ENCODE assay signal across 19 mouse cellular contexts in the genomic region with DNA sequence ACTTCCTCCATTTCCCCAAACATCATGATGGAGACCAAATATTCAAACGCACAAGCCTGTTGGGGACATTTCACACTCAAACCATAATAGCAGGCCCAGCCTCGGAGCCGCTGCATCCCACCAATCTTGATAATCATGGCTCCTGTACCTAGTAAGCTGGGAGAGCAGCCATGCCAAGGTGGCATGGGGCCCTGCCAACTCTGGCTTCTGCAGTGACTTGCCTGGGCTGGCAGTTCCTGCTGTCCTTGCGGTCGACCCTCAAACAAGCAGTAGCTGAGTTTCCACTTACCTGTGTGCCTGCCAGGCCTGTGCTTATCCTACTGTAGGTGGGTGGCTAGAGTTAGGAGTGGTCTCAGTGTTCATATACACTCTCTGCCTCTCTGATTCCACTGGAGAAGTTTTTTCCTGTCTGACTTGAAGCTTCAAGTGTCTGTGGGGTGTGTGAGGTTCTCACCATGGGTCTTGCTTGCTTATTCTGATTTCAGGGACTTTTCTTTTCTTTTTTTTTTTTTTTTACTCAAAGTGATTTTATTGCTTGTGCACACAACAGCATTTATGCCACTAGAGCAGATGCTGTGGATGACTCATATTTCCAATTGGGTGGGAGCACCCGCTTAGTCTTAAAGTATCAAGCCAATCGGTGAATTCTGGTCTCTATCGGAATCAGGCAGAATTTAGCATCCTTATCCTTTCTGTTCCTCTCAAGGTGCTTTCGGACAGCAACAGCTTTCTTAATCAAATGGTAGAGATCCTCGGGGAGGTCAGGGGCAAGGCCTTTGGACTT. TPM values are rescaled to one million over a fixed set of nuclear protein-coding genes. Genes with fewer than 3 reads are reported as not detected.
A peak's percentile ranks its signal among the peaks of the same experiment; 100 is the strongest.
DNase-seq lines count a peak whose midpoint lies in the region.
"Had no signal": no experiment of that assay in that cellular context is flagged by ENCODE, and none has a peak within 500 bp of the region (broad histone marks: within the 10 kb centered on the region; RNA-seq: fewer than 3 reads in every experiment).

No protein-coding gene starts in this region.

- peak; percentile 36 for DNase-seq in adrenal gland, postnatal 10 days
- DNase-seq in adrenal gland, postnatal 25 days: no peak
- peak; percentile 54 to 71 for DNase-seq in cerebellum, postnatal 25 days
- DNase-seq in cerebellum, adult 11 months: no peak
- DNase-seq in layer of hippocampus, adult 9-11 months: peak; percentile 48
- DNase-seq in layer of hippocampus, adult 11-12 months (ENCODE audit: low spot score): no peak
- peak; percentile 29 for DNase-seq in urinary bladder, postnatal 14 days (ENCODE audit: low spot score)
- no peak for DNase-seq in urinary bladder, adult 2 months (ENCODE audit: low spot score)
- DNase-seq: heart, postnatal 4 days; retina, postnatal 1 day; thymus, postnatal 25 days had no signal

RNA-seq across cellular contexts. Expression of gene Aldh3a1, which starts 2.0 kb away (rescaled TPM):
- under 1 TPM in 1 of 2 experiments, not detected in 1; 0.15 TPM for total RNA-seq in adrenal gland, postnatal 10 days (2021)
- total RNA-seq in adrenal gland, postnatal 25 days (2021): 0.88 and 1.1 TPM in 2 replicates
- polyA plus RNA-seq in urinary bladder, adult 2 months (2012; rRNA removed): 145 and 173 TPM in 2 replicates
- total RNA-seq: megakaryocyte progenitor cell, adult 5-6 weeks; monocyte, adult 5-6 weeks had no signal
- polyA plus RNA-seq: CD4-positive, CD25-positive, alpha-beta regulatory T cell, adult 4 months; intestine, embryonic 15.5 days; kidney, embryonic 14.5 days; midbrain, embryonic 12.5 days; neural tube, embryonic 11.5 days; Patski had no signal

RNA-seq across cellular contexts. Expression of gene Usp22, which starts 30.5 kb away (rescaled TPM):
- 10 to 100 TPM; 60.6 to 70.6 TPM for total RNA-seq in adrenal gland, postnatal 10 days (2021)
- total RNA-seq in adrenal gland, postnatal 25 days (2021): 68.9 and 103 TPM in 2 replicates
- polyA plus RNA-seq in urinary bladder, adult 2 months (2012; rRNA removed): 51.9 and 53.3 TPM in 2 replicates

Comparison
In these comparisons a context has a peak if more than half of its experiments do, and no peak if none do; other contexts are left out.
1. DNase-seq: peak in adrenal gland, postnatal 10 days (single experiment), cerebellum, postnatal 25 days (2 of 2), layer of hippocampus, adult 9-11 months (single experiment) and urinary bladder, postnatal 14 days (single experiment); none in adrenal gland, postnatal 25 days (single experiment), cerebellum, adult 11 months (single experiment), layer of hippocampus, adult 11-12 months (single experiment) and urinary bladder, adult 2 months (single experiment).